Mouse (Mus musculus): ENCODE results near the gene Bbs5. TPM values are rescaled to one million over a fixed set of nuclear protein-coding genes. Genes with fewer than 3 reads are reported as not detected.
A peak's percentile ranks its signal among the peaks of the same experiment; 100 is the strongest.

Bbs5 gene
- polyA plus RNA-seq, 1 experiment: 5.2 TPM

DNA sequence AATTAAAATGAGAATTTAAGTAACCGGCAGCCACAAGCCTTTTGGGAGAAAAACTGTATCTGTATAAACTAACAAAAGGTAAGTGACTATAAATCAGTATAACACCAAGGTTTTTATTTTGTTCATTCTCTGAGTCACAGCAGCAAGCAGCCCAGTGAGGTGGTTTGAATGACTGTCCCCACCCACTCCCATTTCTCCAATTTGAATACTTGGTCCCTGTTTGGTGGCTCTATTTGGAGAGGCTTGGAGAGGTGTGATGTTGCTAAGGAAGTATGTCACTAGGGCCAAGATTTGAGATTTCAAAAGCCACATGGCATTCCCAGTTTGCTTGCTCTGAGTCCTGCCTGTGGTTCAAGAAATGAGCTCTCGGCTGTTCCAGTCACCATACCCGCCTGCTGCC is 43.2 kb downstream of the Bbs5 start:
- Histone ChIP-seq H3K27ac (replicated peaks; ENCODE audit: low read depth, low read length) (no peak overlapping the region), H3K4me1 (ENCODE audit: control insufficient read depth, insufficient read depth, insufficient read length, low read length) (no peaks in the 10 kb centered on the region), H3K4me3 (ENCODE audit: insufficient read depth, low read depth, low read length) (no peak overlapping the region)

DNA sequence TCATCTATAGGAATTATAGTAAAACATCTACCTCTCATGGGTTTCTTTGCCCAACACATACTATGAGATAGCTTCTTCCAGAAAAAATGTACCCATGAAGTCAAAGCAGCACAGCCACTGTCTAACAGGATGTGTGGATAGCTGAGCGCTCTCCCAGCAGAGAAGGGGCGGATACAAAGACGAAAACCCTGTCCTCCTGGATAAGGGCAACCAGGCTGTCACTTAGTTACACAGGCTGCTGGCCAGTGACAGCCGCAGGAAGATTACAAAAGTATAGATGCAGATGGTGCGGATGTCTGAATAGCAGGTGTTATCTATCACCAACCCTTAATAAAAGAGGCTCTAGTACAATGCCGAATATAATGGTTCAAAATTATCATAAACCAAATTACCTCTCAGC is 43.9 kb downstream of the Bbs5 start:
- no peak overlapping the region for H3K4me3 ChIP-seq (ENCODE audit: insufficient read depth, low read depth, low read length)
- H3K27ac ChIP-seq (replicated peaks; ENCODE audit: low read depth, low read length): no peak overlapping the region
- no peaks in the 10 kb centered on the region for H3K4me1 ChIP-seq (ENCODE audit: control insufficient read depth, insufficient read depth, insufficient read length, low read length)

DNA sequence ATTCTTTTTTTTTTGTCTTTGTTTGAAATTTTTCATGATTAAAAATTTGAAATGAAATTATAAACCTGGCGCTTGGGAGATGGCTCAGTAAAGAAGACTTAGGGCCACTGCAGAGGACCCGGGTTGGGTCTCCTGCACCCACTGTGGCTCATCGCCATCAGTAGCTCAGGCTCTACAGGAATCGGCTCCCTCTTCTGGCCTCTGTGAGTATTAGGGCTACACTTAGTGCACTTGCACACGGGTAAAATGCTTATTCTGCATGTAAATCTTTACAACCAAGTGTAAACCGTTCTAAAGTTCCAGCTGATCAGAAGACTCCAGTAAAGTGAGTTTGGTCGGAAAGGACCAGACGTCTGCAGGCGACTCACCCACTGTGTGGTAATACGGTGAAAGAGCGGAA is 46.5 kb downstream of the Bbs5 start:
- no peak overlapping the region for H3K4me3 ChIP-seq (ENCODE audit: insufficient read depth, low read depth, low read length)
- no peaks in the 10 kb centered on the region for H3K4me1 ChIP-seq (ENCODE audit: control insufficient read depth, insufficient read depth, insufficient read length, low read length)
- H3K27ac ChIP-seq (replicated peaks; ENCODE audit: low read depth, low read length): no peak overlapping the region

DNA sequence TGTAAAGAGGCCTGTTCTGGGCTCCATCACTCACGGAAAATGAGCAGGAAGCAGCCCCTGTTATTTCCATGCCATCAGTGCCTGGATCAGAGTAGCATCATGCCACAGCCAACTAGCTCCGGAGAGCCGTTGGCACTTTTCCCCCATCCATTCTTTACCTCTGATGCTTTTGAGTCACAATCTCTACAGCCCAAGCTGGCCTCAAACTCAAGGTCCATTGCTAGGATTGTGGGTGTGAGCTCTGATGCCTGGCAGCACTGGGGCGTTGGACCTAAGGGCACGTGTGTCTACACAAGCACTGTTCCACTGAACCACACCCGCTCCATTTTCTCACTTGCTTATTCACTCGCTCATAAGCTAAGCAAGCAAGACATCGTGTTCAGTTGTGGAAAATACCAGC is 53.5 kb downstream of the Bbs5 start:
- Histone ChIP-seq H3K4me3 (ENCODE audit: insufficient read depth, low read depth, low read length) (no peak overlapping the region), H3K4me1 (ENCODE audit: control insufficient read depth, insufficient read depth, insufficient read length, low read length) (no peaks in the 10 kb centered on the region), H3K27ac (replicated peaks; ENCODE audit: low read depth, low read length) (no peak overlapping the region)

DNA sequence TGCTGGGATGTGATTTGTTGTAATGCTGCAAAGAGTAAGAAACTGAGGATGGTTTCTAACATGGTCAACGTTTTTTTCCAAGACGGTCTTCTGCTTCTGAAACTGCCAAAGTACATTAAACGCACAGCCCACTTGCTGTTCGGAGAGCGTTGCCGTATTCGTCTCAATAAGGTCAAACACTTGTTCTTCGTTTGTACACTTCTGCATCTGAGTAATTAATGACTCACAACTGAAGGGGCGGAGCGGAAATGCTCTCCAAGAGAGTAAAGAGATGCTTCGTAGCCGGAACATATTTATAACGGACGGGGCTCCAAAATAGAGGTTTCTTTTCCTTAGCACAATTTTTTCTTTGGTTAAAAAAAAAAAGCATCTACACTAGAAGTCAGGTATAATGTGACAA is 65.2 kb downstream of the Bbs5 start:
- H3K4me3 ChIP-seq (ENCODE audit: insufficient read depth, low read depth, low read length): peak overlapping the region; percentile 35; the same call in 1 of the 2 replicates
- no peaks in the 10 kb centered on the region for H3K4me1 ChIP-seq (ENCODE audit: control insufficient read depth, insufficient read depth, insufficient read length, low read length)
- no peak overlapping the region for H3K27ac ChIP-seq (replicated peaks; ENCODE audit: low read depth, low read length)

DNA sequence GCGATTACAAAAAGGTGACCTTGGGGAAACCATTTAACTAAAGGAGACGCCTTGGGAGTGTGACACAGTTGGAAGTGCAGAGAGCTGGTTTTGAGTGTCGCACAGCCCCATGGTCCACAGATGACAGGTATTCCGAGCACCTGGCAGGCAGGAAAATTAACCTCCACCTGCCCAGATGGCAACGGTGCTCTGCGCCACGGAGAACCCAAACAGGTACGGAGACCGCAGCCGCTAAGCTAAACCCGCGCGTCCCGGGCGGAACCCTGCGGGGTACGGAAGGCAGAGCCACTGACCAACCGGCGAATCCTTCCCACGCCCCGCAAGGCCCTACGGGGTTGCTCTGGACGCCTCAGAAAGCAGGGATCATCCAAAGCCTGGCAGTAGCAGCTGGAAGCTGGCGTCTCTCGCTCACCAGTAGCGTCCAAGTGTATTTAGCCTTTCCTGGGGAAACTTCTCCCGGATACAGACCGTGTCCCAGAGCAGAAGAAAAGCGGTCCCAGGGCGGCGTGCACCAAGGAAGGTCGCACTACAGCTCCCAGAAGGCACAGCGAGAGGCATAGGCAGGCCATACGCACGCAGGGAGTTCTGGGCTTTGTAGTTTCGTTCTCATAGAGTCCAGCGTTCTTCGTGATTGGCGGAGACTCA is 66.1 kb downstream of the Bbs5 start, which contains the start of gene Fastkd1:
Gene Fastkd1, minus strand, starts transcription at position 536 of the 645 bp plus-strand sequence.
- Histone ChIP-seq H3K27ac (replicated peaks; ENCODE audit: low read depth, low read length) (peak within 1 kb of the TSS; percentile 90), H3K4me3 (ENCODE audit: insufficient read depth, low read depth, low read length) (peak within 1 kb of the TSS; percentile 89), H3K4me1 (ENCODE audit: control insufficient read depth, insufficient read depth, insufficient read length, low read length) (no peaks in the 10 kb centered on the region)

DNA sequence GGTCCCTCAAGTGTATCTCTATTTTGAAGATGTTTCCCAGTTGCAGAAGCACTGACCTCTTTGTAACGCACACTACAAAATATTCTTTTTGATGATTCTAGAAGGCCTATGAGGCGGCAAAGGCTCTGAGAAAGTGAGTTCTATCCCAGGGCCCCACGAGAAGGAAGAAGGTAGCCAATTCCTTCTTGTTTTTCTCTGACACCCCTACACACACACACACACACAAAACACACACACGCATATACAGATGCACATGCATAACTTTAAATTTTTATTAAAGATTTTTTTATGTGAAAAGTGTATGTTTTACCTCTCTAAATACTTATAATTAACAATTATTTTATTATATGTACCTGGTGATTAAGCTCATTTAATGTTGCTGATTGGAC is 66.6 kb downstream of the Bbs5 start:
- no peak overlapping the region for H3K27ac ChIP-seq (replicated peaks; ENCODE audit: low read depth, low read length)
- H3K4me3 ChIP-seq (ENCODE audit: insufficient read depth, low read depth, low read length): 0 out of 2 replicates have a peak overlapping the region, but pooled peaks have one; percentile 24
- H3K4me1 ChIP-seq (ENCODE audit: control insufficient read depth, insufficient read depth, insufficient read length, low read length): no peaks in the 10 kb centered on the region

DNA sequence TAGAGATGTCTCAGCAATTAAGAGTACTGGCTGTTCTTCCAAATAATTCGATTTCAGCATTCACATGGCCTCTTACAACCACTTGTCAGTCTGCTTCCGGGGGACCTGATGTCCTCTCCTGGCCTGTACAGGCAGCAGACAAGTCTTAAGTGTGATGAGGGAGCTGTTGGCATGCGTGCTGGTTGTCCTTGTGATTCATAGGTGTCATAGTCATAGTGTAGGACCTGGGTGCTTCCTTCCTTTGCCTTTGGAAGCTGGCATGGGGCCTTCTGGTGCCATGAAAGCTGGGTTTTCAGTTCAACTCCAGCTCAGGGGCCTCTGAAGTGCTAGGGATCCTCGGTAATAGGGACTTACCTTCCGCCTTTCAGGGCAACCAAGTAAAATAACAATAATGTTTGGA is 67.2 kb downstream of the Bbs5 start:
- H3K4me1 ChIP-seq (ENCODE audit: control insufficient read depth, insufficient read depth, insufficient read length, low read length): no peaks in the 10 kb centered on the region
- no peak overlapping the region for H3K4me3 ChIP-seq (ENCODE audit: insufficient read depth, low read depth, low read length)
- no peak overlapping the region for H3K27ac ChIP-seq (replicated peaks; ENCODE audit: low read depth, low read length)

DNA sequence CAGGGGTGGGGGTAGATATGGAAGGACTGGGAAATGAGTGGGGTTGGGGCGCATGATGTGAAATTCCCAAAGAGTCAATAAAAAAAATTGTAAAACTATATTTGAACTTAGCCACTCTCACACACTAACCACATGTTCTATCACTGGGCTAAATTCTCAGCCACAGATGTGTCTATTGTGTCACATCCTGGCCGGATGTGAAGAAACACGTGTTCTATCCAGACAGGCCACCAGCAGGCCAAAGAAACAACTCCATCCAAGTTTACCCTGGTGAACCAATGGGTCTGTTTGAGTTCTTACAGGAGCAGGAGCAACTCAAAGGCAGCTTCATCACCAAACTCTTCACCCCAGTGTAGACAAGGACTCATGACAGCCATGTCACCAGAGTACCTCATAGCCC is 69.5 kb downstream of the Bbs5 start:
- Histone ChIP-seq H3K27ac (replicated peaks; ENCODE audit: low read depth, low read length) (no peak overlapping the region), H3K4me1 (ENCODE audit: control insufficient read depth, insufficient read depth, insufficient read length, low read length) (no peaks in the 10 kb centered on the region), H3K4me3 (ENCODE audit: insufficient read depth, low read depth, low read length) (no peak overlapping the region)

Other genes starting within 250 kb of the Bbs5 start
- gene Lrp2, start 61.1 kb upstream of the Bbs5 start, polyA plus RNA-seq (2012; ENCODE audit: insufficient read depth, insufficient read length, missing spikeins): not detected in 2 replicates
- 6.1 and 12.2 TPM in 2 replicates for gene Klhl41, start 22.9 kb downstream of the Bbs5 start, polyA plus RNA-seq (2012; ENCODE audit: insufficient read depth, insufficient read length, missing spikeins)
- 24.0 and 34.9 TPM in 2 replicates for gene Fastkd1, start 66.3 kb downstream of the Bbs5 start, polyA plus RNA-seq (2012; ENCODE audit: insufficient read depth, insufficient read length, missing spikeins)
- gene Ppig, start 75.4 kb downstream of the Bbs5 start, polyA plus RNA-seq (2012; ENCODE audit: insufficient read depth, insufficient read length, missing spikeins): 41.1 and 66.3 TPM in 2 replicates
- gene Ccdc173, start 142.4 kb downstream of the Bbs5 start, polyA plus RNA-seq (2012; ENCODE audit: insufficient read depth, insufficient read length, missing spikeins): 1.2 and 1.9 TPM in 2 replicates
- 18.2 and 29.3 TPM in 2 replicates for gene Phospho2, start 142.5 kb downstream of the Bbs5 start, polyA plus RNA-seq (2012; ENCODE audit: insufficient read depth, insufficient read length, missing spikeins)
- gene Klhl23, start 174.8 kb downstream of the Bbs5 start, polyA plus RNA-seq (2012; ENCODE audit: insufficient read depth, insufficient read length, missing spikeins): 0.95 and 1.2 TPM in 2 replicates
- 116 and 117 TPM in 2 replicates for gene Ssb, start 214.4 kb downstream of the Bbs5 start, polyA plus RNA-seq (2012; ENCODE audit: insufficient read depth, insufficient read length, missing spikeins)
- 31.0 and 32.3 TPM in 2 replicates for gene Mettl5, start 238.4 kb downstream of the Bbs5 start, polyA plus RNA-seq (2012; ENCODE audit: insufficient read depth, insufficient read length, missing spikeins)

Measured in brown adipose tissue, adult 24 weeks (tissue).